Mouse (Mus musculus) spleen, adult 2 months (tissue): ENCODE results near the gene Sh3bp5. TPM values are rescaled to one million over a fixed set of nuclear protein-coding genes. Genes with fewer than 3 reads are reported as not detected.

ENCODE experiments used
- DNase-seq, 2 experiments: peaks; one replicate each; pipeline versions ENCODE4 v3.0.0 to v3.0.0-alpha.2; 2012 to 2021; ENCODE audit warnings: low spot score in 2 of 2, low read depth in 1 of 2
- H3K27ac ChIP-seq: fragments of 200-500 bp; 2 replicates; pipeline ENCODE4 v1.5.1; 2012; ENCODE audit warnings: low read length, inconsistent platforms; ENCODE audit not compliant: insufficient read depth
- H3K27me3 ChIP-seq: fragments of 200-500 bp; 2 replicates; pipeline ENCODE4 v1.6.1; 2012; ENCODE audit warnings: mild to moderate bottlenecking, moderate library complexity, low read length, inconsistent platforms; ENCODE audit not compliant: control insufficient read depth, insufficient read depth
- H3K36me3 ChIP-seq: fragments of 200-500 bp; 2 replicates; pipeline ENCODE4 v1.6.1; 2012; ENCODE audit warnings: mild to moderate bottlenecking, low read length, inconsistent platforms; ENCODE audit not compliant: control insufficient read depth, insufficient read depth
- H3K4me1 ChIP-seq: fragments of 200-500 bp; 2 replicates; pipeline ENCODE4 v1.6.1; 2011; ENCODE audit warnings: inconsistent platforms; ENCODE audit not compliant: control insufficient read depth, insufficient read depth, insufficient read length
- H3K4me3 ChIP-seq: fragments of 200-500 bp; 2 replicates; pipeline ENCODE4 v1.5.1; 2011; ENCODE audit warnings: mild to moderate bottlenecking, inconsistent platforms; ENCODE audit not compliant: insufficient read depth, insufficient read length; ENCODE audit errors: extremely low read depth
- CTCF ChIP-seq: fragments of 200-500 bp; IDR thresholded peaks from 2 replicates; pipeline ENCODE4 v1.5.1; 2011; ENCODE audit warnings: mild to moderate bottlenecking, inconsistent platforms; ENCODE audit not compliant: insufficient read depth, insufficient read length, insufficient replicate concordance; ENCODE audit errors: extremely low read depth
- POLR2A ChIP-seq: fragments of 200-500 bp; IDR thresholded peaks from 2 replicates; pipeline ENCODE4 v1.6.1; 2011; ENCODE audit warnings: low read depth, low read length, inconsistent platforms
- WGBS: fragments of 180-500 bp; shearing (Covaris S2); methylation state at CpG from one replicate; pipeline ENCODE4 v1.1.7; 2018; 5-methylcytosine and 5-hydroxymethylcytosine counted together
- polyA plus RNA-seq: library from polyadenylated mRNA; depleted of rRNA; stranded (reverse); fragments of >200 nt; gene quantifications from 2 replicates; pipeline ENCODE4 v1.2.3, GENCODE M21; 2012

Gene Sh3bp5
- polyA plus RNA-seq, 1 experiment: 36.0 TPM

GRCm38 (mm10) chr14:31327681-31328080 lies 108.2 kb downstream of the Sh3bp5 start:
- Histone ChIP-seq H3K27me3 (no peaks in the 10 kb centered on the region), H3K4me1 (peaks cover 3% of the 10 kb centered on the region; the same call in 1 of the 2 replicates), H3K27ac (no peak overlapping the region), H3K36me3 (no peaks in the 10 kb centered on the region), H3K4me3 (no peak overlapping the region)
- WGBS: 67% methylated on average over 4 of the region's 4 CpGs
- DNase-seq: no peak
- TF ChIP-seq CTCF: no peak
- no peak for TF ChIP-seq POLR2A

- no peaks in the 10 kb centered on the region for H3K36me3 ChIP-seq
- H3K27me3 ChIP-seq: no peaks in the 10 kb centered on the region
- TF ChIP-seq POLR2A: no peak
- TF ChIP-seq CTCF: no peak
- H3K4me1 ChIP-seq: peaks cover 3% of the 10 kb centered on the region; the same call in 1 of the 2 replicates
- H3K4me3 ChIP-seq: no peak overlapping the region
- no peak for DNase-seq
- 81% methylated on average over 1 of the region's 1 CpGs for WGBS
- no peak overlapping the region for H3K27ac ChIP-seq
These were observed 108.7 kb downstream of the Sh3bp5 start for GRCm38 (mm10) chr14:31327196-31327595.

- H3K36me3 ChIP-seq: no peaks in the 10 kb centered on the region
- H3K4me3 ChIP-seq: no peak overlapping the region
- no peak for TF ChIP-seq POLR2A
- TF ChIP-seq CTCF: no peak
- DNase-seq: no peak
- WGBS: 89% methylated on average over 7 of the region's 7 CpGs
- peaks cover 3% of the 10 kb centered on the region; the same call in 1 of the 2 replicates for H3K4me1 ChIP-seq
- no peak overlapping the region for H3K27ac ChIP-seq
- H3K27me3 ChIP-seq: no peaks in the 10 kb centered on the region
These were observed 109.1 kb downstream of the Sh3bp5 start for GRCm38 (mm10) chr14:31326770-31327169.

GRCm38 (mm10) chr14:31325551-31325950 lies 110.3 kb downstream of the Sh3bp5 start:
- no peak overlapping the region for H3K27ac ChIP-seq
- H3K36me3 ChIP-seq: no peaks in the 10 kb centered on the region
- H3K27me3 ChIP-seq: no peaks in the 10 kb centered on the region
- peaks cover 3% of the 10 kb centered on the region; the same call in 1 of the 2 replicates for H3K4me1 ChIP-seq
- DNase-seq: no peak
- TF ChIP-seq CTCF (peak; percentile 48; the same call in 1 of the 2 replicates), POLR2A (no peak)
- 33% methylated on average over 5 of the region's 5 CpGs for WGBS
- H3K4me3 ChIP-seq: no peak overlapping the region

- DNase-seq: no peak
- no peaks in the 10 kb centered on the region for H3K27me3 ChIP-seq
- no peak overlapping the region for H3K4me3 ChIP-seq
- H3K27ac ChIP-seq: no peak overlapping the region
- TF ChIP-seq POLR2A (no peak), CTCF (no peak)
- 71% methylated on average over 10 of the region's 10 CpGs for WGBS
- H3K4me1 ChIP-seq: peaks cover 3% of the 10 kb centered on the region; the same call in 1 of the 2 replicates
- no peaks in the 10 kb centered on the region for H3K36me3 ChIP-seq
These were observed 111.0 kb downstream of the Sh3bp5 start for GRCm38 (mm10) chr14:31324851-31325250.

GRCm38 (mm10) chr14:31323849-31324792 lies 111.8 kb downstream of the Sh3bp5 start, which contains the start of gene Dnah1:
Gene Dnah1 (minus strand): TSS chr14:31323896.
- TF ChIP-seq CTCF (no peak), POLR2A (no peak; the same call in 1 of the 2 replicates)
- peak within 1 kb of the TSS; percentile 24 for H3K27ac ChIP-seq
- no peaks in the 10 kb centered on the region for H3K27me3 ChIP-seq
- WGBS: 7% methylated on average over 28 of the region's 28 CpGs
- DNase-seq: peak; percentile 42 to 79
- H3K36me3 ChIP-seq: no peaks in the 10 kb centered on the region
- peaks cover 3% of the 10 kb centered on the region; the same call in 1 of the 2 replicates for H3K4me1 ChIP-seq
- H3K4me3 ChIP-seq: peak within 1 kb of the TSS; percentile 32
